Mouse (Mus musculus): ENCODE measurements around the gene Tnk1.
"Not testable (repeated sequence)": the region's sequence is repeated elsewhere in the genome, so short reads cannot be mapped to it uniquely, and the experiment has no call there.

The Tnk1 gene

DNA sequence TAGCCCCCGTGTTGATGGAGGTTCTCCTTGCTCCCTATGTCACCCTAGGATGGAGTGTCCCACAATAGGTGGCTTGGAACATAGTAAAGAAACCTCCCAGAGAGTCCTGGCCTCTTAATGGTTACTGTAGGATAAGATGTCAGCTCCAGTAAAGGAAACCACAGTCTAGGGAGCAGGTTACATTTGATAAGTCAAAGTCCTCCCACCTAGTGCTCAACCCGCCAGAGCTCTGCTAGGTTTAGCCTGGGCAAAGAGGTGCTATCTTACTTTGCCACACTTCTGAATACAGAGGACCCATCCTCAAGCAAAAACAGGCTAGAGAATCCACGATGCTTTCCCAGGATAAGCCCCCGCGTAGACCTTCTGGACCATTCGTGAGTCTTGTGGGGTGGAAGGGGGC, 20.4 kb upstream of the Tnk1 start:
- DNase-seq (ENCODE audit: low read depth, low spot score), result no peak

GRCm38 (mm10) chr11:69878399-69878798, 19.9 kb upstream of the Tnk1 start:
- DNase-seq (ENCODE audit: low read depth, low spot score), result no peak

DNA sequence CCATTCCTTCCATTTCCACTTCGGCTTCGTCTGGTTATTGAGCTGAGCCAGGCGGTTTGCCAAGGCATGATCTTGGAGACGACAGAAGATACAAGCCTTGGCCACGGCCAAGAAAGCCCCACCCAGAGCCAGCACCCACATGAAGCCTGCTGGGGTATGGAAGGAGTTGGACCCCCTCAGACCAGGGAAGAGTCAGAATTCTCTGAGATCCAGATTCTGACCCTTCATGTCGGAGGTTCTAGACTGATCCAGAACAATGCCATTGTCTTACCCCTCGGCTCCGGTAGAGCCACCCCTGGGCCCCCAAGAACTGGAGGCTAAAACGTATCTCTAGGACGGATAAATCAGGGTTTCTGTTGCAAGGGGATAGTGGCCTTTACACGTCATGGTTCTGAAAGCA, 19.3 kb upstream of the Tnk1 start, which contains the start of gene Tmem95:
Tmem95 (minus strand) TSS at position 141 of the 400 bp plus-strand sequence.
- DNase-seq (ENCODE audit: low read depth, low spot score), result no peak

- peak; percentile 78 for DNase-seq (ENCODE audit: low read depth, low spot score)
These were observed 18.3 kb upstream of the Tnk1 start for GRCm38 (mm10) chr11:69876867-69877266.

- no peak for DNase-seq (ENCODE audit: low read depth, low spot score)
These were observed 17.7 kb upstream of the Tnk1 start for GRCm38 (mm10) chr11:69876186-69876585.

- no peak for DNase-seq (ENCODE audit: low read depth, low spot score)
These were observed 13.9 kb upstream of the Tnk1 start for GRCm38 (mm10) chr11:69872451-69872850.

GRCm38 (mm10) chr11:69871822-69872221, 13.3 kb upstream of the Tnk1 start:
- DNase-seq (ENCODE audit: low read depth, low spot score), result no peak

DNA sequence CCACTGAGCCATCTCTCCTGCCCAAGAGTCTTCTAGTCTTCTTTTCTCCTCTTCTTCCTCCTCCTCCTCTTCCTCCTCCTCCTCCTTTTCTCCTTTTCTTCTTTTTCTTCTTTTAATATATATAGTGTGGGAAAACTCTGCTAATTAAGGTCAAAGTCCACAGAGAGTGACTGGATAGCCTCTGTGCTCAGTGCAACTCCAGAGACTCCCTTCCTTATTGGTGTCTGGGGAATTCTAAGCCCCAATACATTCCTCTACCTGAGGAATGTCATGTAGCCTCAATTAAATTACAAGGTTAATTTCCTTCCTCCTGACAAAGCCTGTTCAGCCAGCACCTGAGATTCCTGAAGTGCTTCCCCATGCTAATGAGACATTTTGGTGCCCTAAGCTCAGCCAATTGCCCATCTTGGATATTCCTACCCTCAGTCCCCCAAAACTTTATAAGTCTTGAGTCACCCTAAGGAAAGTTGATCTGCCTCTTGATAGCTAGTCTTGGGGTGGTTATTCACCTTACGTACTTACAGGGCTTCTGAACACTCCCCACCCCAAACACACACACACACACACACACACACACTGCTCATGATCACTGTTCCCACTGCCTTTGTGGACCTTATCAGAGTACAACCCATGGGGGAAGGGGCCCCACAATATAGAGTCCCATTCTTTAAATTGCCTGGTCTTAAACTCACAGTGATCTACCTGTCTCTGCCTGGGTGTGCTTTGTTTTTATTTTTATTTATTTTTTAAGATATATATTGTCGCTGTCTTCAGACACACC, 11.9 kb upstream of the Tnk1 start:
- no peak for DNase-seq (ENCODE audit: low read depth, low spot score)

- DNase-seq (ENCODE audit: low read depth, low spot score), result no peak
These were observed 8.8 kb upstream of the Tnk1 start for GRCm38 (mm10) chr11:69867335-69867734.

- no peak for DNase-seq (ENCODE audit: low read depth, low spot score)
These were observed 7.0 kb upstream of the Tnk1 start for GRCm38 (mm10) chr11:69865561-69865960.

DNA sequence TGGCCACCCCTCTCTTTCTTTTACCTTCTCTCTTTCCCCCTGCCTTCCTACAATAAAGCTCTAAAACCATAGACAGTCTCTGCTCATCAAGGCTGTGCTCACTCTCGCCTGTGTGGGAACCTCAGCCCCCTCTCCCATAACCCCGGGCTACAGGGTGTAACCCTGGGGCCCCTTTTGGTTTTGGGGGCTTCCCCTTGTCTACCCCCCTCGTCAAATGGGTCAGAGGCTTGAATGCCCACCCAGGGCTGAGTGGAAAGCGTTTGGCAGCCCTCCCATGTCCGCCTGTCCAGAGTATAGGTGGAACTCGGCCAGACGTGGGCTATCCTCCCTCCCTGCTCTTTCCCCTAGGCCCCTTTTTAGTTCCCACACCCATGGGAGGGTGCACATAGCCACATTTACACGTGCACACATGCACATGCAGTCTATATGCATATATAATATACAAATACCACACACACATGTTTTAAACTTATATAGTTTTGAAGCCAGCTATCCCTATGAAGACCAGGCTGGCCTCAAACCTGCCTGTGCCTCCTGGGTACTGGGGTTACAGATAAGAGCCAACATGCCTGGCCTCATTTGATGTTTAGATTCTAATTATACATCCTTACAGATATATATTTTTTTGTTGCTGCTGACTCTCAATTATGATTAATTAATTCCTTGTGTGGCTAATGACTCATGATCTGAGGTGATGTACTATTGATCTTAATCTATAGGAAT, 5.8 kb upstream of the Tnk1 start:
- no peak for DNase-seq (ENCODE audit: low read depth, low spot score)

- DNase-seq (ENCODE audit: low read depth, low spot score), result not testable (repeated sequence)
These were observed 5.2 kb upstream of the Tnk1 start for GRCm38 (mm10) chr11:69863729-69864128.

- no peak for DNase-seq (ENCODE audit: low read depth, low spot score)
These were observed 3.2 kb downstream of the Tnk1 start for GRCm38 (mm10) chr11:69855347-69855746.

DNA sequence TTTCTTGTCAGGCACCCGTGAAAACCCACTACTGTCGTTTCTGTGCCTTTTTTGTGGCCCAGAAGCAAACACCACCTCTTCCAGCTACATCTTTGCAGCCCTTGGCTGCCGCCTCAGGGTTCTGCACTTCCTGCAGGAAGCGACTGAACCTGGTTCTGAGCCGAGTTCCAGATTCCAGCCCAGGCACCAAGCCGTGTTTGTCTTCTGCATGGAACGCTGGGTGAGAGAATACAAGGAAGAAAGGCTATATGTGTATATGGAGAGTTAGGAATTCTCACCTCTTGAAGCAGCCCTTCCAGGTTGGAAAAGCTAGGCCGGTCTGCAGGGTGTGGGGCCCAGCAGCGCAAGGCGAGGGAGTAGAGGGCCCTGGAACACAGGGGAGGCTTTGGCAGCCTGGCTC, 3.9 kb downstream of the Tnk1 start:
- no peak for DNase-seq (ENCODE audit: low read depth, low spot score)

GRCm38 (mm10) chr11:69853994-69854393, 4.5 kb downstream of the Tnk1 start:
- DNase-seq (ENCODE audit: low read depth, low spot score), result no peak

- DNase-seq (ENCODE audit: low read depth, low spot score), result no peak
These were observed 7.8 kb downstream of the Tnk1 start for GRCm38 (mm10) chr11:69850754-69851153.

DNA sequence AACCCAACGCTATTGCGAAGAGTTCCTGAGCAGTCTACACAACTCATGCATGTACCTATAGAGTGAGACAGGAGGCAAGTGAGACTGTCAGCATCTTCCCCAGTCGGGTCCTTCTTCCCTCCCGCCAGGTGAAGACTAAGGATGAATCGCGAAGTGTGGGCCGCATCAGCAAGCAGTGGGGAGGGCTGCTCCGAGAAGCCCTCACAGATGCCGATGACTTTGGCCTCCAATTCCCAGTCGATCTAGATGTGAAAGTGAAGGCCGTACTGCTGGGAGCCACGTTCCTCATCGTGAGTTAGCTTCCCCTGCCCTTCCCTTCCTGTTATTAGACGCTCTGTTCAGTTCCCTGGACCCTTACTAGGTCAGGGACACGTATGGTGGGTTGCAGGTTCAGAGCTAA, 8.6 kb downstream of the Tnk1 start:
- DNase-seq (ENCODE audit: low read depth, low spot score), result no peak

- DNase-seq (ENCODE audit: low read depth, low spot score), result no peak
These were observed 9.4 kb downstream of the Tnk1 start for GRCm38 (mm10) chr11:69849128-69849527.

- no peak for DNase-seq (ENCODE audit: low read depth, low spot score)
These were observed 10.5 kb downstream of the Tnk1 start for GRCm38 (mm10) chr11:69848021-69848420.

GRCm38 (mm10) chr11:69846738-69847688, 11.5 kb downstream of the Tnk1 start:
- no peak for DNase-seq (ENCODE audit: low read depth, low spot score)

GRCm38 (mm10) chr11:69846198-69846680, 12.3 kb downstream of the Tnk1 start, which contains the start of gene Plscr3:
Gene Plscr3, plus strand, starts transcription at chr11:69846376.
- DNase-seq (ENCODE audit: low read depth, low spot score), result peak; percentile 74

DNA sequence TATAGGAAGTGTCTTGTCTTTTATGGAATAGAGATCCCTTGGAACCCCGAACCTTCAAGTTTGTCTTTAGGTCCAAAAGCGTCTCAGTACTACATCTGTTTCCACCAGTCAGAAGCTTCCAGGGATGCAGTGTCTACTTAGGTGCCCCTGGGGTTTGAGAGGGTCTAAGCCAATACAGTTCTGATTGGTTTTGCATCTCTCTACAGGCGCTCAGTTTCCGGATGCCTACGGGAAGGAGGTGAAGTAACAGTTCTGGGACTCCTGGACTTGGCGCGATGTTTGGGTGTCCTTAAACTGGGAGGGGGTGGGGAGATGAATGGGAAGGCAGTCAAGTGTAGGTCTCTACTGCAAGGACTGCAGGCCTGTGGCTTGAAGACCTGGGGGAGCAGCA, 19.8 kb downstream of the Tnk1 start:
- DNase-seq (ENCODE audit: low read depth, low spot score), result no peak

Measured in retina, postnatal 7 days (tissue).